Mouse (Mus musculus): Measurements from ENCODE around the gene Cox4i2.

DNA sequence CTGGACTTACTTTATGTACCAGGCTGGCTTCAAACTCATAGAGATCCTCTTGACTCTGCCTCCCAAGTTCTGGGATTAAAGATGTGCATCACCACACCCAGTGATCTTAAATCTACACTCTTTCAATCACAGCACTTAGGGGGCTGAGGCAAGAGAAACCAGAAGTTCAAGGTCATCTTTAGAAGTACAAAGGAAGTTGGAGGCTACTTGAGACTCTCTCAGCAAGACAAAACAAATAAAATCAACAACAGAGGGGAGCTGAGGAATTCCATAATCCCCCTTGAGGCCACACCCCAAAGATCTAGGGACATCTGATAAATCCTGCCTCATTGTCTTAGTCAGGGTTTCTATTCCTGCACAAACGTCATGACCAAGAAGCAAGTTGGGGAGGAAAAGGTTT, 18.3 kb downstream of the Cox4i2 start:
- TF ChIP-seq POLR2A (IDR thresholded peaks at IDR 0.05; ENCODE audit: borderline replicate concordance, extremely low read depth, low read depth, low read length), result no peak
- TF ChIP-seq CTCF (IDR thresholded peaks at IDR 0.05; ENCODE audit: insufficient read depth, low read length), result no peak
